13 mouse cellular contexts compared by ENCODE assay signal in the genomic region with DNA sequence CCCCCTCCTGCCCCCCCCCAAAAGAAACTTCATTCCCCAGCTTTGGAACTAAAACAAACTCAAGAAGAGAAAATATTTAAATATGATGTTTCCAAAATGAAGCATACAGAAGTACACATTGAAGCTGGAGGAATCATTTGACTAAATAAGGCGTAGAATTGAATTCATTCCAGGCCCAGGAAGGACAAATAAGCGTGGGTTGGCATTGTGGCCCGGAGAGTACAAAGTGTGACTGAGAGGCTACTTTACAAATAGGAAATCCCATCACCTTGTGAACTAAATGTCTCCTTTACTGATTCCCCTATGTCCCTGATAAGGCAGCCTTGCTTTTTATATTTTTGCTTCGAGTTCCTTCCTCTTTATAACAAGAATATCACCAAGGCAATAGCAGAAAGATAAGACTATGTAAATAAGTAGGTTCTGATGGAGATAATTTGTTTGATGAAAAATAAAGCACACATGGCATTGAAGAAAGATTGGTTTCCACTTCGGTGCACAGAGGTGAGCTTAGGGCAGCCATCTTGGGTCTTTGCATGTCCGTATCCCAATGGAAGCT.
DNase-seq lines count a peak whose midpoint lies in the region; ATAC-seq and TF ChIP-seq lines count a peak whose summit lies in the region.
"Had no signal": no experiment of that assay in that cellular context is flagged by ENCODE, and none has a peak within 500 bp of the region (broad histone marks: within the 10 kb centered on the region; RNA-seq: fewer than 3 reads in every experiment).

No protein-coding gene starts in this region.

- H3K4me3 ChIP-seq in liver, postnatal 0 days (ENCODE audit: low read depth, low read length): no peak overlapping the region
- no peak overlapping the region for H3K4me3 ChIP-seq in liver, embryonic 12.5 days
- H3K4me3 ChIP-seq in midbrain, embryonic 16.5 days (ENCODE audit: low read depth, low read length): no peak overlapping the region
- H3K4me3 ChIP-seq: erythroblast, embryonic 14.5 days; hindbrain, embryonic 15.5 days had no signal

- WGBS in liver, postnatal 0 days (ENCODE audit: insufficient replicate concordance): 58% methylated on average over 6 of the region's 6 CpGs
- WGBS in liver, embryonic 12.5 days (ENCODE audit: insufficient replicate concordance): 62% methylated on average over 6 of the region's 6 CpGs
- WGBS in midbrain, embryonic 16.5 days: 69% methylated on average over 6 of the region's 6 CpGs

- H3K27ac ChIP-seq in liver, postnatal 0 days (ENCODE audit: low read depth): no peak overlapping the region
- H3K27ac ChIP-seq in liver, embryonic 12.5 days: no peak overlapping the region
- no peak overlapping the region for H3K27ac ChIP-seq in midbrain, embryonic 16.5 days (ENCODE audit: low read length)
- H3K27ac ChIP-seq: hindbrain, embryonic 15.5 days; kidney, postnatal 0 days; stomach, postnatal 0 days had no signal

- H3K27me3 ChIP-seq in liver, postnatal 0 days (ENCODE audit: insufficient read depth, low read length): peaks cover 40% of the 10 kb centered on the region
- H3K27me3 ChIP-seq in liver, embryonic 12.5 days (replicated peaks): peaks cover 89% of the 10 kb centered on the region
- peaks cover 11% of the 10 kb centered on the region for H3K27me3 ChIP-seq in midbrain, embryonic 16.5 days (ENCODE audit: control insufficient read depth, insufficient read depth, low read depth, low read length)

- peaks cover 22% of the 10 kb centered on the region for H3K4me1 ChIP-seq in liver, postnatal 0 days (ENCODE audit: insufficient read depth)
- H3K4me1 ChIP-seq in liver, embryonic 12.5 days: peaks cover 27% of the 10 kb centered on the region
- peaks cover 30% of the 10 kb centered on the region for H3K4me1 ChIP-seq in midbrain, embryonic 16.5 days (ENCODE audit: control insufficient read depth, insufficient read depth, low read length)

- peak; percentile 55 for DNase-seq in heart, adult 8-10 months (ENCODE audit: low spot score)
- no peak for DNase-seq in heart, postnatal 4 days
- DNase-seq in liver, postnatal 0 days: no peak
- DNase-seq in MN1 (ENCODE audit: low spot score): peak; percentile 34
- no peak for DNase-seq in ovary, adult 18-20 months (ENCODE audit: low spot score)
- DNase-seq: cerebellum, adult 8-10 months had no signal

- no peak overlapping the region for H3K9ac ChIP-seq in liver, postnatal 0 days (replicated peaks)
- no peak overlapping the region for H3K9ac ChIP-seq in liver, embryonic 12.5 days
- H3K9ac ChIP-seq in midbrain, embryonic 16.5 days (ENCODE audit: low read depth, low read length): no peak overlapping the region
- H3K9ac ChIP-seq: hindbrain, embryonic 15.5 days had no signal

- TF ChIP-seq EP300 in liver, postnatal 0 days (IDR thresholded peaks at IDR 0.05; ENCODE audit: low read depth): no peak

- no peak for ATAC-seq in liver, postnatal 0 days
- no peak for ATAC-seq in liver, embryonic 12.5 days
- ATAC-seq in midbrain, embryonic 16.5 days: no peak
- ATAC-seq: lung, postnatal 0 days had no signal

- H3K4me2 ChIP-seq in liver, postnatal 0 days (ENCODE audit: low read depth, low read length): 0 out of 2 replicates have a peak overlapping the region, but pooled peaks have one; percentile 42
- no peak overlapping the region for H3K4me2 ChIP-seq in liver, embryonic 12.5 days
- H3K4me2 ChIP-seq in midbrain, embryonic 16.5 days (ENCODE audit: low read length): peak overlapping the region; percentile 42; the same call in 1 of the 2 replicates

- no peak for TF ChIP-seq CTCF in liver, postnatal 0 days (IDR thresholded peaks at IDR 0.05; ENCODE audit: low read depth)

- no peaks in the 10 kb centered on the region for H3K9me3 ChIP-seq in liver, postnatal 0 days (ENCODE audit: low read length)
- H3K9me3 ChIP-seq in liver, embryonic 12.5 days (replicated peaks): no peaks in the 10 kb centered on the region
- H3K9me3 ChIP-seq in midbrain, embryonic 16.5 days (replicated peaks; ENCODE audit: control insufficient read depth, low read length, poor library complexity, severe bottlenecking): no peaks in the 10 kb centered on the region
- H3K9me3 ChIP-seq: hindbrain, embryonic 15.5 days had no signal

- no peaks in the 10 kb centered on the region for H3K36me3 ChIP-seq in liver, postnatal 0 days (replicated peaks; ENCODE audit: insufficient read depth, low read length)
- H3K36me3 ChIP-seq in liver, embryonic 12.5 days: no peaks in the 10 kb centered on the region
- no peaks in the 10 kb centered on the region for H3K36me3 ChIP-seq in midbrain, embryonic 16.5 days (ENCODE audit: control insufficient read depth, insufficient read depth, low read length)
- H3K36me3 ChIP-seq: hindbrain, embryonic 15.5 days had no signal

Comparison
In these comparisons a context has a peak if more than half of its experiments do, and no peak if none do; other contexts are left out.
1. DNase-seq: peak in heart, adult 8-10 months (single experiment) and MN1 (single experiment); none in heart, postnatal 4 days (single experiment), liver, postnatal 0 days (single experiment) and ovary, adult 18-20 months (single experiment).